Mouse (Mus musculus): ENCODE data around the gene Prdm10. TPM values are rescaled to one million over a fixed set of nuclear protein-coding genes. Genes with fewer than 3 reads are reported as not detected.

Prdm10 gene
- 18.2 TPM for polyA plus RNA-seq (2017; shearing (Covaris generic))

DNA sequence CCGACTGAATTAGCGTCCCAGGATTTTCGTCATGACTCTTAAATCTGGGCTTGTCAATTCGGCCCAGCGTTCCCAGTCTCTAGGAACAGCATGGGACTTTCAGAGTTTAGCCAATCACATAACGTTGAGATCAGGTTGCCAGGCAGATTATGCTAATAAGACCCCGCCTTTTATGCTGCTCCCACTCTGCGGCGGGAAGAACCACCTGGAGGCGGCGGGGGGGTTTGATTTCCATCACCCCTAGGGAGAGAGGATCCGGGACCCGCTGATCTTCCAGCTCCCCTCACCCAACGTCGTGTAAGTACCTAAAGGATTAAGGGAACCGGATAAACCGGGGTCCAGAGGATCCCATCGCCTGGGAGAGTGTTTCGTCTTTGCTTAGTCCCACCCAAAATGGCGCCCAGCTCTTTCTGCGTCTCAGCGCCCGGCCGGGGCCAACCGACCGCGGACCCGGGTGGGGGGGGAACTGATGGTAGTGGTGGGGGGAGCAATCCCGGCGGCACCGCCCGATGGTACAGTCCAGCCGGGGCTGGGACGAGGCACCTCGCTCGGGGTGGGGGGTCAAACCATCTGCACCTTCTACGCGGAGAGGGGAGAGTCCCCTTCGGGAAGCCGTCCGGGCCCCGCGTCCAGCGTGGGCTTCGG lies at the start of gene Prdm10:
TSS of gene Prdm10 (plus strand) at position 173 of the 645 bp plus-strand sequence.

DNA sequence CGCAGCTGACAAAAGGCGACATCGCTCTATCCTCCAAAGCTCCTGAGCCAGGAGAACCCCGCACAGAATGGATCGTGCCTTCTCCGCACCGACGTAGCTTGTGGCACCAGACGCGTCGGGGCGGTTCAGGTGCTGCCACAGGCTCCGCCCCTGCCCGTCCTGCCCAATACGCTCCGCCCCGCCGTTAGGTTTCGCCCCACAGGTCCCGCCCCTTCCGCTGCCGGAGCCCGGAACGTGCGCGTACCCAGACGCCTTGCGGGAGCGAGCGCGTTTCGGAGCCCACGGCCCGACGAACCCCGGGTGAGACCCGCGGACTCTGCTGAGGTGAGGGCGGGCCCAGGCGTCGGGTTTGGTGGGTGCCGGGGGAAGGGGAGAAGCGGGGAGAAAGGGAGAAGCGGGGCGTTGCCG lies 105.6 kb downstream of the Prdm10 start, which contains the start of gene Nfrkb:
TSS of gene Nfrkb (plus strand) at position 246 of the 408 bp plus-strand sequence.

Other genes with a start within 250 kb of the Prdm10 start
- 40.0 TPM for gene Zbtb44, start 249.9 kb upstream of the Prdm10 start, polyA plus RNA-seq (2017; shearing (Covaris generic))
- gene St14, start 148.7 kb upstream of the Prdm10 start, polyA plus RNA-seq (2017; shearing (Covaris generic)): 10.2 TPM
- gene Aplp2, start 68.7 kb upstream of the Prdm10 start, polyA plus RNA-seq (2017; shearing (Covaris generic)): 186 TPM
- gene Nfrkb, start 105.7 kb downstream of the Prdm10 start, polyA plus RNA-seq (2017; shearing (Covaris generic)): 33.8 TPM
- gene Tmem45b, start 183.9 kb downstream of the Prdm10 start, polyA plus RNA-seq (2017; shearing (Covaris generic)): not detected